Mouse (Mus musculus) cerebellum, adult 2 months (tissue): Measurements from ENCODE around the gene Hdgf.
A peak's percentile ranks its signal among the peaks of the same experiment; 100 is the strongest.

ENCODE experiments used
- CTCF ChIP-seq: fragments of 200-500 bp; IDR thresholded peaks from 2 replicates; pipeline ENCODE4 v1.5.1; 2011; ENCODE audit warnings: low read depth, mild to moderate bottlenecking, control low read depth, low read length, moderate library complexity, borderline replicate concordance; ENCODE audit not compliant: insufficient read depth
- POLR2A ChIP-seq: fragments of 200-500 bp; IDR thresholded peaks from 2 replicates; pipeline ENCODE4 v1.6.1; 2011; ENCODE audit warnings: low read length, control low read depth, borderline replicate concordance; ENCODE audit not compliant: insufficient read depth

DNA sequence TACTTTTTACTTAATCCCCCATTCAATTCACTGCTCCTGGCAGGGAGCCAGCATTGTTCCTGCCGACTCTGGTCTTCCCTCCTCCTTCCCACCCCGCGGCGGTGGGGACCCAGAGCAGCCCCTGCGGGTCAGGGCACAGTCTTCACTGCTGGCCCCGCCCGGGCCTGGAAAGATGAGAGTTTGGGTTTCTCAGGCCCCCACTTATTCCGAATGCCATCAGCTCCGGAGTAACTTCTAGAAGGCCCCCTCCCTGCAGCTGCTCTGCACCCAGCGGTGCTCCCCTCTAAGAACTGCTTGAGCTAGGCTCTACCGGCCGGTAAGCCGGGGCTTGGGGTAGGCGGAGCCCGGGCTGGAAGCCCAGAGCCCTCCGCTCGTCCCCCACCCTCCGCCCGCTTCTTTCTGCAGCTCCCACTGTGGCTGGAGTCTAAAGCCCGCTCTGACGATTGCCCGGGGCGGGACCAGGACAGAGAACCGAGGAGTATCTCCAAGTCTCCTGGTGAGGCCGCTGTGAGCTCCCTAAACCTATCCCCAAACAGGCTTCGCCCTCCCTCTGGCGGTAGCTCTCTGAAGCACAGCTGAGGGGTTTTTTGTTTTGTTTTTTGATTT is 54.6 kb downstream of the Hdgf start:
- peak; percentile 82 for TF ChIP-seq CTCF
- no peak for TF ChIP-seq POLR2A
